Mouse (Mus musculus): ENCODE measurements at regions not wholly inside any gene's neighbourhood (a gene's known extent, or its start where the extent isn't known, plus 50 kb on each side); places are given as distances from the start of the nearest gene placed in this dataset.

DNA sequence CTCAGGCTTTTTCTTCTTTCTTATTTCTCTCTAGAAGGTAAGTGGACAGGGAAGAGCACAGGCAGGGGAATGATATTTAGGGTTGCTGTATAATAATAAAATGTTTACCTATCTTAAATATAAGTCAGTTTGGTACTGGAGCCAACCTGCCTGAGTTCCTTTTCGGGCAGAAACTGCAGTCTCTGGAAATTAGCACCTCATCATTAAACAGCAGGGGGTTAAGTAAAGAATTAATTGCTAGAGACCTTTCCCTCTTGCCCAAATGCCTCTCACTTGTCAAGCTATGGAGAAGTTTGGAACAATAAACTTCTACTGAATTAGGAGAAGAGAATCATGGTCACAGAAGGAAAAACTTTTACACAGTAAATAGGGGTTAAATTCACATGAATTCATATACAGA lies 524.7 kb downstream of the Slco4c1 start:
- TF ChIP-seq CTCF (IDR thresholded peaks at IDR 0.05; ENCODE audit: low read depth, low read length) (no peak), EP300 (IDR thresholded peaks at IDR 0.05; ENCODE audit: insufficient read depth, low read depth, low read length) (no peak), POLR2A (IDR thresholded peaks at IDR 0.05; ENCODE audit: insufficient read depth, low read length) (no peak)
- no peaks in the 10 kb centered on the region for H3K27me3 ChIP-seq (ENCODE audit: control insufficient read depth, insufficient read depth, low read length, poor library complexity, severe bottlenecking)
- no peak overlapping the region for H3K4me3 ChIP-seq (ENCODE audit: low read depth, low read length)

GRCm38 (mm10) chr1:96346465-96347002 lies 525.4 kb downstream of the Slco4c1 start:
- Histone ChIP-seq H3K36me3 (ENCODE audit: control insufficient read depth, insufficient read depth, low read length, poor library complexity, severe bottlenecking) (no peaks in the 10 kb centered on the region), H3K4me3 (ENCODE audit: low read depth, low read length) (no peak overlapping the region), H3K9ac (ENCODE audit: low read depth, poor library complexity, severe bottlenecking) (no peak overlapping the region), H3K4me1 (ENCODE audit: control insufficient read depth, insufficient read depth, low read length) (no peaks in the 10 kb centered on the region), H3K27me3 (ENCODE audit: control insufficient read depth, insufficient read depth, low read length, poor library complexity, severe bottlenecking) (no peaks in the 10 kb centered on the region), H3K9me3 (replicated peaks; ENCODE audit: control insufficient read depth, insufficient read depth, low read length, poor library complexity, severe bottlenecking) (no peaks in the 10 kb centered on the region), H3K27ac (ENCODE audit: insufficient read depth, low read length) (no peak overlapping the region)
- TF ChIP-seq CTCF (IDR thresholded peaks at IDR 0.05; ENCODE audit: low read depth, low read length) (no peak), EP300 (IDR thresholded peaks at IDR 0.05; ENCODE audit: insufficient read depth, low read depth, low read length) (no peak)

More for the DNA sequence above, 524.7 kb downstream of the Slco4c1 start:
- Histone ChIP-seq H3K27ac (ENCODE audit: insufficient read depth, low read length) (no peak overlapping the region), H3K36me3 (ENCODE audit: control insufficient read depth, insufficient read depth, low read length, poor library complexity, severe bottlenecking) (no peaks in the 10 kb centered on the region), H3K4me1 (ENCODE audit: control insufficient read depth, insufficient read depth, low read length) (no peaks in the 10 kb centered on the region), H3K9me3 (replicated peaks; ENCODE audit: control insufficient read depth, insufficient read depth, low read length, poor library complexity, severe bottlenecking) (no peaks in the 10 kb centered on the region), H3K9ac (ENCODE audit: low read depth, poor library complexity, severe bottlenecking) (no peak overlapping the region)

- Histone ChIP-seq H3K36me3 (ENCODE audit: control insufficient read depth, insufficient read depth, low read length, poor library complexity, severe bottlenecking) (no peaks in the 10 kb centered on the region), H3K27me3 (ENCODE audit: control insufficient read depth, insufficient read depth, low read length, poor library complexity, severe bottlenecking) (no peaks in the 10 kb centered on the region), H3K9ac (ENCODE audit: low read depth, poor library complexity, severe bottlenecking) (no peak overlapping the region), H3K4me3 (ENCODE audit: low read depth, low read length) (no peak overlapping the region), H3K9me3 (replicated peaks; ENCODE audit: control insufficient read depth, insufficient read depth, low read length, poor library complexity, severe bottlenecking) (no peaks in the 10 kb centered on the region), H3K27ac (ENCODE audit: insufficient read depth, low read length) (no peak overlapping the region), H3K4me1 (ENCODE audit: control insufficient read depth, insufficient read depth, low read length) (no peaks in the 10 kb centered on the region)
- no peak for TF ChIP-seq POLR2A (IDR thresholded peaks at IDR 0.05; ENCODE audit: insufficient read depth, low read length)
- no peak for TF ChIP-seq CTCF (IDR thresholded peaks at IDR 0.05; ENCODE audit: low read depth, low read length)
- TF ChIP-seq EP300 (IDR thresholded peaks at IDR 0.05; ENCODE audit: insufficient read depth, low read depth, low read length): no peak
These were observed 556.2 kb downstream of the Slco4c1 start for GRCm38 (mm10) chr1:96315721-96316120.

GRCm38 (mm10) chr1:96301238-96301637 lies 570.7 kb downstream of the Slco4c1 start:
- TF ChIP-seq POLR2A (IDR thresholded peaks at IDR 0.05; ENCODE audit: insufficient read depth, low read length): no peak
- no peak for TF ChIP-seq EP300 (IDR thresholded peaks at IDR 0.05; ENCODE audit: insufficient read depth, low read depth, low read length)
- TF ChIP-seq CTCF (IDR thresholded peaks at IDR 0.05; ENCODE audit: low read depth, low read length): no peak
- no peak overlapping the region for H3K4me3 ChIP-seq (ENCODE audit: low read depth, low read length)

GRCm38 (mm10) chr1:96278046-96278576 lies 593.9 kb downstream of the Slco4c1 start:
- H3K4me3 ChIP-seq (ENCODE audit: low read depth, low read length): no peak overlapping the region
- H3K9me3 ChIP-seq (replicated peaks; ENCODE audit: control insufficient read depth, insufficient read depth, low read length, poor library complexity, severe bottlenecking): no peaks in the 10 kb centered on the region
- H3K27me3 ChIP-seq (ENCODE audit: control insufficient read depth, insufficient read depth, low read length, poor library complexity, severe bottlenecking): no peaks in the 10 kb centered on the region
- H3K27ac ChIP-seq (ENCODE audit: insufficient read depth, low read length): no peak overlapping the region
- TF ChIP-seq EP300 (IDR thresholded peaks at IDR 0.05; ENCODE audit: insufficient read depth, low read depth, low read length): no peak
- no peak for TF ChIP-seq CTCF (IDR thresholded peaks at IDR 0.05; ENCODE audit: low read depth, low read length)
- TF ChIP-seq POLR2A (IDR thresholded peaks at IDR 0.05; ENCODE audit: insufficient read depth, low read length): no peak
- H3K36me3 ChIP-seq (ENCODE audit: control insufficient read depth, insufficient read depth, low read length, poor library complexity, severe bottlenecking): no peaks in the 10 kb centered on the region
- H3K4me1 ChIP-seq (ENCODE audit: control insufficient read depth, insufficient read depth, low read length): no peaks in the 10 kb centered on the region
- H3K9ac ChIP-seq (ENCODE audit: low read depth, poor library complexity, severe bottlenecking): no peak overlapping the region

More at GRCm38 (mm10) chr1:96301238-96301637, 570.7 kb downstream of the Slco4c1 start:
- H3K9ac ChIP-seq (ENCODE audit: low read depth, poor library complexity, severe bottlenecking): no peak overlapping the region
- H3K36me3 ChIP-seq (ENCODE audit: control insufficient read depth, insufficient read depth, low read length, poor library complexity, severe bottlenecking): no peaks in the 10 kb centered on the region
- H3K9me3 ChIP-seq (replicated peaks; ENCODE audit: control insufficient read depth, insufficient read depth, low read length, poor library complexity, severe bottlenecking): no peaks in the 10 kb centered on the region
- H3K27ac ChIP-seq (ENCODE audit: insufficient read depth, low read length): no peak overlapping the region
- H3K27me3 ChIP-seq (ENCODE audit: control insufficient read depth, insufficient read depth, low read length, poor library complexity, severe bottlenecking): no peaks in the 10 kb centered on the region
- H3K4me1 ChIP-seq (ENCODE audit: control insufficient read depth, insufficient read depth, low read length): no peaks in the 10 kb centered on the region

DNA sequence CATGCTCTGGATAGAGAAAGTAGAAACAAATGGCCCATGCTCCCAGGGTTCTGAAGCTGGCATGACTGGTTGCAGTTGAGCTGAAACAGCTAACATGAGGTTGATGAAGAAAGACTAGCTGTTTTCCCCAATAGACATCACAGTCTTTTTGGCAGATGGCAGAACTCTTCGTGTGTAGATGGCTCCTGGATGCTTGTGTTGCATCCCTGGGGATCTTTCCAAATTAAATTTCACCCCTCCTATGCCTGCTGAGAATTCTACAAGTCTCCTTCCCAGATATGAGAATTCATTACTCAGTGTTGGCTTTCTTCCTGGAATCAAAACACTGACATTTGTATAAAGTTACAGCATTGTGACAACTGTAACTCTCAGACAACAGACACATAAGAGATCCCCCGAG lies 595.3 kb downstream of the Slco4c1 start:
- Histone ChIP-seq H3K27me3 (ENCODE audit: control insufficient read depth, insufficient read depth, low read length, poor library complexity, severe bottlenecking) (no peaks in the 10 kb centered on the region), H3K4me1 (ENCODE audit: control insufficient read depth, insufficient read depth, low read length) (no peaks in the 10 kb centered on the region), H3K36me3 (ENCODE audit: control insufficient read depth, insufficient read depth, low read length, poor library complexity, severe bottlenecking) (no peaks in the 10 kb centered on the region), H3K9ac (ENCODE audit: low read depth, poor library complexity, severe bottlenecking) (no peak overlapping the region), H3K9me3 (replicated peaks; ENCODE audit: control insufficient read depth, insufficient read depth, low read length, poor library complexity, severe bottlenecking) (no peaks in the 10 kb centered on the region), H3K27ac (ENCODE audit: insufficient read depth, low read length) (no peak overlapping the region), H3K4me3 (ENCODE audit: low read depth, low read length) (no peak overlapping the region)
- TF ChIP-seq CTCF (IDR thresholded peaks at IDR 0.05; ENCODE audit: low read depth, low read length) (no peak), EP300 (IDR thresholded peaks at IDR 0.05; ENCODE audit: insufficient read depth, low read depth, low read length) (no peak), POLR2A (IDR thresholded peaks at IDR 0.05; ENCODE audit: insufficient read depth, low read length) (no peak)
